Mouse (Mus musculus) forebrain, embryonic 11.5 days (tissue): ENCODE measurements around the gene Simc1. TPM values are rescaled to one million over a fixed set of nuclear protein-coding genes. Genes with fewer than 3 reads are reported as not detected.

Experiments used
- ATAC-seq: fragments of 200-750 bp; cut with Nextera tagmentation; replicated peaks from 2 replicates; pipeline ENCODE4 v1.8.0; 2017; ENCODE audit warnings: moderate TSS enrichment; ENCODE audit not compliant: low FRiP score
- DNase-seq: peaks from one replicate; pipeline ENCODE4 v3.0.0-alpha.2; 2017; ENCODE audit warnings: low spot score
- H3K27ac ChIP-seq: fragments of 300-500 bp; sonication (generic); 2 replicates; pipeline ENCODE4 v1.5.1; 2014; ENCODE audit warnings: low read depth, low read length
- H3K27me3 ChIP-seq: fragments of 300-500 bp; sonication (generic); 2 replicates; pipeline ENCODE4 v1.6.1; 2014; ENCODE audit warnings: mild to moderate bottlenecking, low read length, mixed read lengths; ENCODE audit not compliant: control insufficient read depth, insufficient read depth
- H3K36me3 ChIP-seq: fragments of 300-500 bp; sonication (generic); 2 replicates; pipeline ENCODE4 v1.6.1; 2014; ENCODE audit warnings: mild to moderate bottlenecking, low read length, moderate library complexity, mixed read lengths; ENCODE audit not compliant: control insufficient read depth, insufficient read depth
- H3K4me1 ChIP-seq: fragments of 300-500 bp; sonication (generic); replicated peaks from 2 replicates; pipeline ENCODE4 v1.6.1; 2014; ENCODE audit warnings: low read length, mixed read lengths; ENCODE audit not compliant: control insufficient read depth, insufficient read depth
- H3K4me2 ChIP-seq: fragments of 300-500 bp; sonication (generic); 2 replicates; pipeline ENCODE4 v1.6.1; 2014; ENCODE audit warnings: low read depth, mild to moderate bottlenecking, low read length, moderate library complexity, mixed read lengths; ENCODE audit not compliant: severe bottlenecking
- H3K4me3 ChIP-seq: fragments of 300-500 bp; sonication (generic); 2 replicates; pipeline ENCODE4 v1.5.1; 2014; ENCODE audit warnings: low read depth, low read length
- H3K9ac ChIP-seq: fragments of 300-500 bp; sonication (generic); 2 replicates; pipeline ENCODE4 v1.6.1; 2014; ENCODE audit warnings: low read length
- H3K9me3 ChIP-seq: fragments of 300-500 bp; sonication (generic); 2 replicates; pipeline ENCODE4 v1.6.1; 2016; ENCODE audit warnings: low read length, mixed read lengths; ENCODE audit not compliant: control insufficient read depth
- WGBS: fragments of 180-500 bp; shearing (Covaris S2); extraction: QIAGEN DNeasy Blood & Tissue Kit; methylation state at CpG from one replicate; pipeline ENCODE4 v1.1.7; 2014; 5-methylcytosine and 5-hydroxymethylcytosine counted together
- polyA plus RNA-seq: library from polyadenylated mRNA; unstranded; fragments of >200 nt; fragmentation: Nextera tagmentation; extraction: Ambion mirVana; gene quantifications from 2 replicates; pipeline ENCODE4 v1.2.1, GENCODE M21; 2014

Gene Simc1
- polyA plus RNA-seq, 1 experiment from 2014 or later: 18.6 TPM

DNA sequence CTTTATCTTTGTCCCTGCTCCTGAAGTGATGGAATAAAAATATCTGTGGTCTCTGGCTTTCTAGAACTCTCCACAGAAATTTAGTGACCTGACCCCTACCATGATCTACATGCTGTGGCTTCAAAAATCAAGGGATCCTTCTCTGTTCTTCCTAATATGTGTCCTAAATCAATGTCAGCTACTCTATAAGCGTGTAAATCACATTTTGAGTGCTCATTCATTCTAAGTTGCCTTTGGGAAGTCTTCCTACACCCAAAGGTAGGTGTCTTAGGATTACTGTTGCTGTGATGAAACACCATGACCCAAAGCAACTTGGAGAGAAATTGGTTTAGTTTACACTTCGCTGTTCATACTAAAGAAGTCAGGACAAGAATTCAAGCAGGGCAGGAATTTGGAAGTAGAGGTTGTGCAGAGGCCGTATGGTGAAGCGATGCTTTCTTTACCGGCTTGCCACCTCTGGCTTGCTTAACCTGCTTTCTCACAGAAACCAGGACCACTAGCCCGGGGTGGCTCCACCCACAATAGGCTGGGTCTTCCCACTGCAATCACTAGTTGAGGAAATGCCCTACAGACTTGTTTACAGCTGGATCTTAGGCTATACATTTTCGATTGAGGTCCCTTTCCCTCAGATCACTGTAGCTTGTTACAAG, 1.2 kb downstream of the Simc1 start:
- Histone ChIP-seq H3K4me2 (peak overlapping the region; percentile 92), H3K27me3 (peaks cover 2% of the 10 kb centered on the region; the same call in 1 of the 2 replicates), H3K27ac (no peak overlapping the region), H3K4me3 (peak overlapping the region; percentile 63), H3K36me3 (no peaks in the 10 kb centered on the region), H3K4me1 (peaks cover 6% of the 10 kb centered on the region; the same call in 1 of the 2 replicates), H3K9ac (peak overlapping the region; percentile 77), H3K9me3 (no peaks in the 10 kb centered on the region)
- DNase-seq: no peak
- ATAC-seq: no peak
- 46% methylated on average over 7 of the region's 7 CpGs for WGBS

DNA sequence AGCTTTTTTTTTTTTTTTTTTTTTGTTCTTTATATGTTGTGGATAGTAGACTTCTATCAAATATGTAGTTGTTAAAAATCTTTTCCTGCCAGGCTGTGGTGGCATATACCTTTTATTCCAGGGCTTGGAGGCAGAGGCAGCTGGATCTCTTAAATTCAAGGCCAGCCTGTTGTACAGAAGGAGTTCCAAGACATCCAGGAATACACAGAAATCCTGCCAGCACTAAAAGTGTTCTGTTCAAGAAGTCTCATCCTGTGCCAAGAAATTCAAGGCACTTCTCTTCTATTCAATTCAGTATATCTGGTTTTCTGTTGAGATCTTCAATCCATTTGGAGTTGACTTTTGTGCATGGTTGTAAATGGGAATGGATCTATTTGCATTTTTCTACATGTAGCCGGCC, 2.3 kb downstream of the Simc1 start:
- H3K27ac ChIP-seq: no peak overlapping the region
- no peak overlapping the region for H3K4me2 ChIP-seq
- H3K4me1 ChIP-seq: peaks cover 6% of the 10 kb centered on the region; the same call in 1 of the 2 replicates
- no peaks in the 10 kb centered on the region for H3K36me3 ChIP-seq
- peaks cover 2% of the 10 kb centered on the region; the same call in 1 of the 2 replicates for H3K27me3 ChIP-seq
- no peaks in the 10 kb centered on the region for H3K9me3 ChIP-seq
- H3K4me3 ChIP-seq: no peak overlapping the region
- no peak for DNase-seq
- no peak overlapping the region for H3K9ac ChIP-seq
- 93% methylated on average over 1 of the region's 1 CpGs for WGBS
- ATAC-seq: no peak

DNA sequence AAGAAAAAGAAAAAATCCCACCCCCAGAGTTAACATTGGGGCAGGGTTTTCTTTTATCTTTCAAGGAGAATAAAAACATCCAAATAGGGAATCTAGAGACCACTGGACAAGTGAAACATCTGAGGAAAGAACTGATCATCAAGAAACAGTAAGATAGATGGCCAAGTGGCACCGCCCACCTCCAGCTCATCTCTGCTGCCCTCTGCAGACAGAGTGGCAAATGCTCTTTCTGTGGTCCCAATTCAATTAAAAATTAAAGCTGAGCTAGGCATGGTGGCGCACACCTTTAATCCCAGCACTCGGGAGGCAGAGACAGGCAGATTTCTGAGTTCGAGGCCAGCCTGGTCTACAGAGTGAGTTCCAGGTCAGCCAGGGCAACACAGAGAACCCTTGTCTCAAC, 16.6 kb downstream of the Simc1 start:
- Histone ChIP-seq H3K9me3 (no peaks in the 10 kb centered on the region), H3K9ac (no peak overlapping the region), H3K27me3 (no peaks in the 10 kb centered on the region), H3K4me3 (no peak overlapping the region), H3K4me1 (no peaks in the 10 kb centered on the region), H3K36me3 (peaks cover 4% of the 10 kb centered on the region; the same call in 1 of the 2 replicates), H3K27ac (no peak overlapping the region), H3K4me2 (no peak overlapping the region)
- no peak for ATAC-seq
- DNase-seq: no peak
- 93% methylated on average over 4 of the region's 4 CpGs for WGBS

DNA sequence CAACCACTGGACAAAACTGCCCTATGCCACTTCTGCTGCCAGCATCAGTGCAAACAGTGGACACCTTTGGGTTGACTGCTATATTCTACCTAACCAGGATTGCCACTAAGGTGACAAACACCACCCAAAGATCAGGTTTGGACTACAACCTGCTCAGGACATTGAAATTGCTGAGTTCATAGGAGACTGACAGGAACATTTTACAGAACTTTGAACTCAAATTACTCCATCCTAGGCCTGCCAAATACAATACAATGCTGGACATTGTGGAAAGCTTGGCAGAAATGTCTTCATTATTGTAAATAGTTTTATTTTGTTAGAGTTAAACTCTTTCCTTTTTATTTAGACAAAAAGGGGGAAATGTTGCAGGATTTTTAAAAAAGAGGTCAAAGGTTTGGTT, 17.6 kb downstream of the Simc1 start:
- Histone ChIP-seq H3K27ac (no peak overlapping the region), H3K27me3 (no peaks in the 10 kb centered on the region), H3K4me2 (no peak overlapping the region), H3K4me1 (no peaks in the 10 kb centered on the region), H3K36me3 (peaks cover 4% of the 10 kb centered on the region; the same call in 1 of the 2 replicates), H3K9me3 (no peaks in the 10 kb centered on the region), H3K9ac (no peak overlapping the region), H3K4me3 (no peak overlapping the region)
- no peak for ATAC-seq
- DNase-seq: no peak

DNA sequence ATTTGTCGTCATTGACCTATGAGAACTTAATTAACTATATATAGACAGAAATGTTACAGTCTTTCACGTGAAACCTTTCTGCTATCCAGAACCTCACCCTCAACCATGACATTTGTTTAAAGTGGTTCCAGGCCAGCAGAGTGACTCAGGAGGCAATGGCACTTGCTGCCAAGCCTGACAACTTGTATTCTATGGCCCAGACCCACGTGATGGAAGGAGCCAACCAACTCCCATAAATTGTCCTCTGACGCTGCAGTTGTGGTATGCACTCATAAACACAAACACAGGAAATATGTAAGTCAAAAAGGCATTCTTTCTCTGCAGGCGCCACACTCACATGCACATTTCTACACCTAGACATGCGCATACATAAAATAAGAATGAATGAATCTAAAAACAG, 23.6 kb downstream of the Simc1 start:
- Histone ChIP-seq H3K27me3 (no peaks in the 10 kb centered on the region), H3K4me2 (no peak overlapping the region), H3K9me3 (no peaks in the 10 kb centered on the region), H3K36me3 (peaks cover 8% of the 10 kb centered on the region; the same call in 1 of the 2 replicates), H3K4me1 (no peaks in the 10 kb centered on the region), H3K27ac (no peak overlapping the region), H3K4me3 (no peak overlapping the region), H3K9ac (no peak overlapping the region)
- WGBS: 93% methylated on average over 6 of the region's 6 CpGs
- DNase-seq (no peak), ATAC-seq (no peak)

DNA sequence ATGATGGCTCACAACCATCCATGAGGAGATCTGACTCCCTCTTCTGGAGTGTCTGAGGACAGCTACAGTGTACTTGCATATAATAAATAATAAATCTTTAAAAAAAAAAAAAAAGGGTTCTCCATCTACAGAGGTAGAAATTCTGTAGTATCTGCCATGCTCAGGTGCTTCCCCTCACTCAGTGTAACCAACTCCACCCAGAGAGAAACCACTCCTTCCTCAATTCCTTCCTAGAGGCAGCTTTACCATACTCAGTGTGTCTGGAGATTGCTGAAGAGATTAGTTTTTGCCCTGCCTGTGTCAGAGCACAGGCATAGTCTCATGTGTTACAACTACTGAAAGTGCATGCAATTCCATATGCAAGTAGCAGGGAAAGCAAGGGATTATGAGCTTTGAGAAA, 28.6 kb downstream of the Simc1 start:
- Histone ChIP-seq H3K9ac (no peak overlapping the region), H3K36me3 (peaks cover 5% of the 10 kb centered on the region; the same call in 1 of the 2 replicates), H3K9me3 (no peaks in the 10 kb centered on the region), H3K27ac (no peak overlapping the region), H3K4me1 (no peaks in the 10 kb centered on the region), H3K27me3 (no peaks in the 10 kb centered on the region), H3K4me3 (no peak overlapping the region), H3K4me2 (no peak overlapping the region)
- ATAC-seq (no peak), DNase-seq (no peak)

DNA sequence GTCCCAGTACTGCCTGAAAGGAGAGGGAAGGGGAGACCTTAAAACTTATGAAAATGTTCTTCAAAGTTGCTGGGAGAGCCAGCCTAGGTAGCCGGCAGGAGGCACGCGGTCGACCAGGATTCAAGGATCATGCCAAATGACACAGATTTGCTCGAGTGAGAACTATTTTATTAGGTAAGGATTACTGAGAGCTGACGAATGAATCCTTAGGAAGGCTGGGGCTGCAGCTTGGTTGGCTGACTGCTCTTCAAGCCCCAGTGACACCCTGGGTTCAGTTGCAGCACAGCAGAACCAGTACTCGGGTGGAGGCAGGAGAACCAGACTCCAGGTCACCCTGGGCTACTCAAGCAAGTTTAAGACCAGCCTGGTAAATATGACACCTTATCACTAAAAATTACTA, 44.5 kb downstream of the Simc1 start:
- 86% methylated on average over 7 of the region's 7 CpGs for WGBS
- H3K9ac ChIP-seq: no peak overlapping the region
- ATAC-seq (no peak), DNase-seq (no peak)
- H3K27me3 ChIP-seq: no peaks in the 10 kb centered on the region
- H3K36me3 ChIP-seq: peaks cover 2% of the 10 kb centered on the region; the same call in 1 of the 2 replicates
- no peak overlapping the region for H3K4me3 ChIP-seq
- H3K4me2 ChIP-seq: no peak overlapping the region
- no peaks in the 10 kb centered on the region for H3K4me1 ChIP-seq
- H3K9me3 ChIP-seq: no peaks in the 10 kb centered on the region
- no peak overlapping the region for H3K27ac ChIP-seq

DNA sequence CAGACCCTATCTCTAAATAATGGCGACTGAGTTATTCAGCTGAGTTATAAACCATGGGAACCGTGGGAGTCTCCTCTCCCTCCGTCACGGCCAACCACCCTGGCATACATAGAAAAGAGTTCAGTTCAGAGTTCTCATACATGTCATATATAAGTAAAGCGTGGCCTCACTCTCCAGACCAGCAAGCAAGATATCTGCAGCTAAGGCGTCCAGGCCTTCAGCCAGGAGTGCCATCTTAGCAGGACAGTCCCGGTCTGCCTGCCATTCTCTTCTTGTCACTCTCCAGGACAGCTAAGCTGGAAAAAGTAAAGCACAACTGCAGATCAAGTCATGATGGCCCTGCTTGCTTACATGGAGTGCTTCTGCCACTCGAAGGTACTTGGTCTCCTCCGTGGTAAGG, 52.6 kb downstream of the Simc1 start:
- no peaks in the 10 kb centered on the region for H3K27me3 ChIP-seq
- DNase-seq (no peak), ATAC-seq (no peak)
- H3K27ac ChIP-seq: no peak overlapping the region
- H3K4me2 ChIP-seq: no peak overlapping the region
- H3K9ac ChIP-seq: no peak overlapping the region
- peaks cover 16% of the 10 kb centered on the region; the same call in 1 of the 2 replicates for H3K36me3 ChIP-seq
- H3K9me3 ChIP-seq: no peaks in the 10 kb centered on the region
- no peaks in the 10 kb centered on the region for H3K4me1 ChIP-seq
- 93% methylated on average over 9 of the region's 9 CpGs for WGBS
- no peak overlapping the region for H3K4me3 ChIP-seq

DNA sequence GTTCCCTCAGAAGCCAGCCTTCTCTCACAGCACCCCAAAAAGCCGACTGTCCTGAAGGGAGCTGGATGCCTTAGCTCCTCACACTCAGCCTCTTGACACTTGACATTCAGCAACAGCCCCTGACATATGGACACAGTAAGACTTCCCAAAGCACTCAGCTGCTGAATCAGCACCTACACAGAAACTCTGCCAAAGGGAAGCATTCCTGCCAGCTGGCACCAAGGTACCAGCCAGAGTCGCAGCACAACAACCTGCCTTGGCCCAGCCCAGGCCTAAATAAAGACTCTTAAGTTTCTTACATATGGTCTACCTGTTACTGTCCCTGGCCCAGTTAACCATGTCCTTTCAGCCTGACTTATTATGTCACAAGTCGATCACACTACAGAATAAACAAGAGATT, 53.2 kb downstream of the Simc1 start:
- Histone ChIP-seq H3K4me1 (no peaks in the 10 kb centered on the region), H3K9ac (no peak overlapping the region), H3K36me3 (peaks cover 16% of the 10 kb centered on the region; the same call in 1 of the 2 replicates), H3K27ac (no peak overlapping the region), H3K9me3 (no peaks in the 10 kb centered on the region), H3K4me3 (no peak overlapping the region), H3K27me3 (no peaks in the 10 kb centered on the region), H3K4me2 (no peak overlapping the region)
- DNase-seq (no peak), ATAC-seq (no peak)
- 96% methylated on average over 3 of the region's 3 CpGs for WGBS
